Mouse (Mus musculus): Measurements from ENCODE around the gene Ak3. TPM values are rescaled to one million over a fixed set of nuclear protein-coding genes. Genes with fewer than 3 reads are reported as not detected.
A peak's percentile ranks its signal among the peaks of the same experiment; 100 is the strongest.

Ak3 gene
- total RNA-seq (2021): 10 to 100 TPM; 43.5 to 46.5 TPM

DNA sequence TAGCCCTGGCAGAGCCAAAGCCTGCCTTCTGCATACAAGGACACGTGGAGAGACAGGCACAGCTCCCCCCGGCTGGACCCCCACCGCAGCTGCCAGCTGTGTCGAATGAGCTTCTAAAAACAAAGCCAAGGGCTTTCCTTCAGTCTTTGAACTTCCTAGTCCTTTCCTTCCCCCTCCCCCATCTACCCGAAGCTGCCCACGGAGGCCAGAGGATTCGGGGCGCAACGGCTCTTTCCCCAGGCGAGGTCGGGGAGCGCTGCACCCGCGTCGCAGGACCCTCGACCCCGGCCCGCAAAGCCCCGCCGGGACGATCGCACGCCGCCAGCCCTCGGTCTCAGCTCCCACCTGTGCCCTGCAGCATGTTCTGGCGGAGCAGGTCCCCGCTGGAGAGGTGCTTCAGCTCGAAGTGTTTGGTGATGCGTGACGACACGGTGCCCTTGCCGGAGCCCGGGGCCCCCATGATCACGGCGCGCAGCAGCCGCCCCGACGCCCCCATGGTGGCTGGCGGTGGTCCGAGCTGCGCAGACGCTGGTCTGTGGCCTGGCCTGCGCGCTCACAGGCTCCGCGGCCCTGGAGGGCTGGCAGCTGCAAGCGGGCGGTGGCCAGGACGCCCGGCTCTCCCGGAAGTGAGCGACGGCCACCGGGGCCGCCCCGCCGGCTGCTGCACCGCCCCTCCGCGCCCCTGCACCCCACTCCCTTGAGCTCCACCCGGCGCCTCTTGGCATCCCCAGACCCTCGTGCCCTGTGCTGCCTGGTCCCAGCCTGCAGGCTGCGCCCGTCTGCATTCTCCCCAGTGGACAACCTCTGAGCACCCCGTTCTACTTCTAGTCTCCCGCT, at the start of gene Ak3:
TSS of gene Ak3 (minus strand) at position 628 of the 837 bp plus-strand sequence.
- intact Hi-C loops (cut with DNase I): loop anchor here (10.0 kb wide), 1 partner anchor 253 kb away; no protein-coding TSS in a partner anchor
- peak; percentile 66 to 90 for DNase-seq (ENCODE audit: extremely low spot score in 1 of 2, low spot score in 2 of 2)

DNA sequence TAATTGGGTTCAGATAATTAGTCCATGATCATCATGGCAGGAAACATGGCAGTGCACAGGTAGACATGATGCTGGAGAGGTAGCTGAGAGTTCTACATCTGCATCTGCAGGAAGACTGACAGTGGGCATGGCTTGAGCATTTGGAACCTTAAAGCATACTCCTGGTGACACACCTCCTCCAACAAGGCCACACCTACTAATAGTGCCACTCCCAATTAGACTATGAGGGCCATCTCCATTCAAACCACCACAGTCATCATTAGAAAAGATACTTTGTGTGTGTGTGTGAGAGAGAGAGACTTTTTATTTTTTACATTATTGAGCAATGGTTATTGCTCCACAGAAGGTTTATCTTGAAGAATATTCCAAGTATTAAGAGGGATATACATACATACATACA, 44.4 kb upstream of the Ak3 start:
- intact Hi-C loops (cut with DNase I): no loop called here

DNA sequence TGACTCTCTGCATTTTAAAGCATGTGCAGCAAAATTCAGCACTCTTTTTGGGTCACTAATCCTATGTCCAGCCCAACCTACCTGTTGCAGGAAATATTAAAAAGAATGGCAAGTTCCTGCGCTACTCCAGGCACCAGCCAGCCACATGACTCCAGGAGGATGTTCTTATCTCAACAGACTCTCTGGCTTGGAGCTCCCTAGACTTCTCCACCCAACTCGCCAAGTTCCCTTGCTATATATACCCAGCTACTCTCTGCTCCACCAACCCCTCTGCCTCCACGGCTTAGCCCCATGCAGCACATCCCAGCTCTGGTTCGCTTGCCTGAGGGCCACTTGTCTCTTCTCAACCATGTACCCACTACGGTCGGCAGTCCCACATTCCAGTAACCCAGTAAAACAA, 40.9 kb upstream of the Ak3 start:
- intact Hi-C loops (cut with DNase I): no loop called here
- no peak for DNase-seq (ENCODE audit: extremely low spot score in 1 of 2, low spot score in 2 of 2)

More for the DNA sequence above, 44.4 kb upstream of the Ak3 start:
- no peak for DNase-seq (ENCODE audit: extremely low spot score in 1 of 2, low spot score in 2 of 2)

DNA sequence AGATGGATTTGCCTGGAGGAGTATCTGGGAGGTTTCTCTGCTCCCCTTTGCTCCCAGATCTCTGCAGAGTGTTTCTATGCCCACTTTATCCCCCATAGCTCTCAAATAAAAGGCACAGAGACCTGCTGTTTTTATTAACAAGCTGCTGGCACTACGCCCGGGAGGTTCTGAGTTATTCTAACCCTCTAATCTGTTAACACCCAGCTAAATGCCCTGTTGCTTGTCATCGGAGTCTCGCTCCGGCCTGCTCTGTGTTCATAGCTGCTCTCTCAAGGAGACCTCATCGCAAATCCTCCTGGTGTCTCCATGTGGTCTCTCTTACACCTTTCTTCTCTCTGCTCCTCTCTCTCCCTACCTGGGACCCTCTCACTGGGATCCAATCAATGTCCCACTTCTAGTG, 27.0 kb upstream of the Ak3 start:
- peak in 1 of 2 experiments; percentile 42 for DNase-seq (ENCODE audit: extremely low spot score in 1 of 2, low spot score in 2 of 2)
- intact Hi-C loops (cut with DNase I): no loop called here

DNA sequence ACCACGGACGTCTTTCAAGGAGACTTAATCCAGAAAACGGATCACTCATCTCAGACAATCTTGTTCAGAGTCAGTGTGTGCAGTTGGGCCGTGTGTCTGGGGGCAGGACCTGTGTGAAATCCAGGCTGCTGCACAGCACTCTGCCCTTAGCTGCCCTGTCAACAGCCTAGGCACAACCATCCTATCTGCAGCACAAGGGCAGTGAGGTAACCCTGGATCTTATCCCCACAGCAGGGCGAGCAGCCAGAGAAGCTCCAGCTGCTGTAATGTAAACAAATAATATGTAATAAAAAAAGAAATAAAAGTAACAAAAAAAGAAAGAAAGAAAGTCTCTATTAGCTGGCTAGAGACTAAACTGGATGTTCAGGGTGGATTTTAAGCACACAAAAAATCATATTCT, 21.4 kb upstream of the Ak3 start:
- DNase-seq (ENCODE audit: extremely low spot score in 1 of 2, low spot score in 2 of 2): no peak
- intact Hi-C loops (cut with DNase I): loop anchor here (10.0 kb wide), 1 partner anchor 186 kb away; the partner anchor contains the start of gene Jak2

DNA sequence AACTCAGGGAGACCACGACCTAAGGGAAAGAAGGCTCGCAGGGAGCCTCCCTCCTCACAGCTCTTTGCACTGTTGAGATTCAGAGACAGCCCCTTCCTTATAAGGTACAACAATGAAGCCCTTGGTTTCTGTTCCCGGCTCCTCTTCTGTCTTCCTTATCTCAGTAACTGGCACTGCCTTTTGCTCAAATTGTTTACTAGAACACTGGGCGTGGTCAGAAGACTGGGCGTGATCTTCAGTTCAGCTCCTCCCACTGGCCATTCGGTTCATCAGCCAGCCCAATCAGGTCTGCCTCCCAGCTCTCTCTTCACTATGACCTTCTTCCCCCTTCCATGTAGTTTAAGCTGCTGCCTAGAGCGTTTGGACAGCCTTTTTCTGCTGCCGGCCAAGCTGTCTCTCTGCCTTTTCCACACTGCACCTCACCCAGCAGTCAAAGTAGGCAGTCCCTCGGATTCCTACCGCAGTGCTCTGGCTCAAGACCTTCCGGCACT, 19.3 kb upstream of the Ak3 start:
- DNase-seq (ENCODE audit: extremely low spot score in 1 of 2, low spot score in 2 of 2): peak in 1 of 2 experiments; percentile 58
- intact Hi-C loops (cut with DNase I): loop anchor here (10.0 kb wide), 1 partner anchor 188 kb away; the partner anchor contains the start of gene Jak2

DNA sequence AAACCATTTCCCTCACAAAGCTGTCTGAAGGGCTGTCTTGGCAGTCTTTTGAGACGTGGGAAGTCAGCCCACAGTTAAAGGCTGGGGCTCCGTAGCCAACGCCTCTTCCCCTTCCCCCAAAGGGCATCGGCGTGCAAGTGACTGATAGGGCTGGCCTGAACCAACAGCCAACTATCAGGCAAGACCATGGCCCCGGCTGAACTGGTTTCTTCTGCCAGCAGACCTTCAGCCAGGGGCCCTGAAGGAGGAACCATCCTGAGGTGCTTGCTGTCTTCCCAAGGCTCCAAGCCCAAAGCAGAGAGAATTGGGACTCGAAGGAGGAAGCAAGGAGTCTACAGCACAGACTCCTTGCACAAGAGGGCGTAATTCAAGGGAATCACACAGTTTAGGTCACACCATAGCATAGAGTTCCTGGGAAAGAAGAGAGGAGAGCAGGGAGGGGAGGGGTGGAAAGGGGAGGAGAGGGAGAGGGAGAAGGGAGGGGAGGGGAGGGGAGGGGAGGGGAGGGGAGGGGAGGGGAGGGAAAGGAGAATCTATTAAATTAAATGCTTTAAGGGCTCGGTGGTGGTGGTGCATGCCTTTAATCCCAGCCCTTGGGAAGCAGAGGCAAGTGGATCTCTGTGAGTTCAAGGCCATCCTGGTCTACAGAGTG, 16.8 kb upstream of the Ak3 start:
- intact Hi-C loops (cut with DNase I): loop anchor here (2.0 to 10.0 kb wide), 3 partner anchors 190 to 438 kb away; partner anchors contain the start of gene Jak2

DNA sequence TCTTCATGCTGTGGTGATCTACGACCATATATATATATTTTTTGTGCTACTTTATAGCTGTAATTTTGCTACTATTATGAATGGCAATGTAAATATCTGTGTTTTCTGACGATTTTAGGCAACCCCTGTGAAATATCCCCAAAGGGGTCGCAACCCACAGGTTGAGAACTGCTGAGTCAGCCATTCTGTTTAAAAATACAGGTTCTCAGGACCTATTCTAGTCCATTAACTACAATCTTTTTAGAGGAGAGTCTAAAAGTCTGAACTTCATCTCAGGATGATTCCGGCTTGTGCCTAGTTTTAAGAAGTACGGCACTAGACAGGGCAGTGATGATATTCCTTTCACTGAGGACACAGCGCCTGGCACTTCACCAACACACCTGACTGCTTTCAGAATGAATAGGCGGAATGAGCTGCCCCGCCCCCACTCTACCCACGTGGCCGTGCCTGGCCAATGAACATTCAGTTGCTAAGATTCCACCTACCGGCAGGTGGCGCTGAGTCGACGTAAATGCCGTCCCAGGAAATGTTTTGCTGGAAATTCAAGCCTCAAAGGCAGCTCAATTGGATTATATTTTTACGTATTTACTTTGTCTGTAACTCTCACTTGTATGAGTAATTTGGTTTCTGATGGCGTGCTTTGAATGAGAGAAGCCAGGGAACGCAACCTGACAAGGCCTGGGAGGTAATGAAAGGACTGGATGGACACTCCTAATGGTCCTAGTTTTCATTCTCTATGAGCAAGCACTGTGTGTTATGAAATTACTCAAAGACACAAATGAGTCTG, 16.0 kb upstream of the Ak3 start:
- intact Hi-C loops (cut with DNase I): loop anchor here (2.0 to 10.0 kb wide), 3 partner anchors 191 to 439 kb away; partner anchors contain the start of gene Jak2
- DNase-seq (ENCODE audit: extremely low spot score in 1 of 2, low spot score in 2 of 2): peak; percentile 87 to 93

More for the DNA sequence above, 16.8 kb upstream of the Ak3 start:
- no peak for DNase-seq (ENCODE audit: extremely low spot score in 1 of 2, low spot score in 2 of 2)

DNA sequence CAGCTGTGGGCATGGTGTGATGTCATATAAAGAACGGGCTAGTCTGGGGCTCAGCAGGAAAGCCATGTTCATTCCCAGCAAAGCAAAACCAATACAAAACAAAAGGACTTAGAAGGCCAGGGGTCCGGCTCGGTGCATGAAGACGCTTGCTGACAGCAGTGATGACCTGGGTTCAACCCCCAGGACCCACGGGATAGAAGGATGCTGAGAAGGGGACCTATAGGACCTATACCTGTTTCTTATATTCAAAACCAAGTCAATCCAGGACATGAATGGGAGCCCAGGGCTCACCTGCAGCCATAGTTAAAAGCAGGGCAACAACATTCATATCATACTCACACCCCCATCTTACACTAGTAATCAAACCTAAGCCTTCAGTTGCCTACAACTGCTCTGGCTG, 15.2 kb upstream of the Ak3 start:
- intact Hi-C loops (cut with DNase I): loop anchor here (5.0 to 10.0 kb wide), 2 partner anchors 192 to 439 kb away; partner anchors contain the start of gene Jak2
- DNase-seq (ENCODE audit: extremely low spot score in 1 of 2, low spot score in 2 of 2): no peak

DNA sequence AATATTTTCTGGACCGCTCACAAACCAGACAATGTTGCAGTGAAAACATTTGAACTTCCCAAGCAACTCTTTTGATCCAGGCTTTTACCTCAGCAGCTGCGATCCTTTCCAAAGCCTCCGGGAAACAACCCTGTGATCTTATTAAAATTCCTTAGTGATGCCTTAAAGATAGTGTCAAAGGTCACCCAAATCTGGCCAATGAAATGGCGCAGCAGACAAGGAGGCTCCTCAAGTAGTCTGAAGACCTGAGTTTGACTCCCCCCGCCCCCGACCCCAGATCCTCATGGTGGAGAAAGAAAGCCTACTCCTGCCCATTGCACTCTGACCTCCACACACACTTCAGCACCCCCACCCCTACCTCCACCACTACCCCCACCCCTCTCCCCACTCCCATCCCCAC, 12.5 kb upstream of the Ak3 start:
- intact Hi-C loops (cut with DNase I): loop anchor here (5.0 to 10.0 kb wide), 2 partner anchors 195 to 442 kb away; partner anchors contain the start of gene Jak2
- no peak for DNase-seq (ENCODE audit: extremely low spot score in 1 of 2, low spot score in 2 of 2)

DNA sequence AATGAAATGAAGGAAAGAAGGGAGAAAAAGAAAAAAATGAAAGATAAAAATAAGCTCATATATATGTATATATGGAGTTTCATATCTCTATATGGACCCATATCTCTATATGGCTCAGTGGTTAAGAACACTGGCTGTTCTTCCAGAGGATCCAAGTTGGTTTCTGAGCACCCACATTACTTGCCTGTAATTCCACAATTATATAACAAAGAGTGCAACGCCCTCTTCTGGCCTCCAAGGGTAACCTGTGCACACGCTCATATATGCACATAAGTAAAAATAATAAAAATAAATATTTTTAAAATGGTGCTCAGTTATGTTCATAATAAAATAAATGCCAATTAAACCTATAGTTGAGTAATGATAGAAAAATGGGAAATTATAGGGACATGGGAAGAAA, 11.9 kb upstream of the Ak3 start:
- intact Hi-C loops (cut with DNase I): loop anchor here (5.0 to 10.0 kb wide), 2 partner anchors 195 to 443 kb away; partner anchors contain the start of gene Jak2
- no peak for DNase-seq (ENCODE audit: extremely low spot score in 1 of 2, low spot score in 2 of 2)

DNA sequence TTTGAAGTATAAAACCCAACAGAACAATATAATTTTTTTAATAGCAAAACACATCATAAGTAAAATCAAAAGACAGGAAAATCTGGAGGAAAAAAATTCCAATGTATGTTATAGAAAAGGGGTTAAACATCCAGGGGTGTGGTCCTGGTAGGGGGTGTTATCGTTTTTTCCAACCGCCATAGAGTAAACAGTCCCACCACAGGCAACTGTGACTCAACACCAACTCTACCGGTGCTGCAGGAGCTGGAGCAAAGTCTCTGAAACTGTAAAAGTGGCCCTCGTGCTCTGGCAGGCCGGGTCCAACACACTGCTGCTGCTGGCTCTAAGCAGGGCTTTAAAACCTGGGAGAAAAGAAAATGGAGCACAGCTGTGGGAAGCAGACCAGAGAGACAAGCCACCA, 11.0 kb upstream of the Ak3 start:
- intact Hi-C loops (cut with DNase I): no loop called here
- no peak for DNase-seq (ENCODE audit: extremely low spot score in 1 of 2, low spot score in 2 of 2)

DNA sequence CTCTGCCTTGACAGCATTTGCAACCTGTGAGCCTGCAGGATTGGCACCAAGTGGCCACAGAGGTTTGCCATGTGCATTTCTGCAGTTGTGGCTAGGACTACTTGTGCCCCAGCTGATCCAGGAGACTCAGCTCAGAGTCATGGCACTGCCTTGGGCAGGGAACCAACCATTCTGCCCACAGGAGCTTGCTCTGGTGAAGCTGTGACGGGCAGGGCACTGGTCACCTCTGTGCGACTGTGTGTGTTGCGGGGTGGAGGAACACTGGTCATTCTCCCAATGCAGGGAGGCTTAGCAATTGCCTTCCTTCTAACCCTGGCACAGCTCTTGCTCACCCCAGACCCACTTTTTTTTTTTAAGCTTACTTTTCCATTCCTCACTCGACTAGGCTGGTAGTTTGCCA, 7.7 kb upstream of the Ak3 start:
- no peak for DNase-seq (ENCODE audit: extremely low spot score in 1 of 2, low spot score in 2 of 2)
- intact Hi-C loops (cut with DNase I): no loop called here

DNA sequence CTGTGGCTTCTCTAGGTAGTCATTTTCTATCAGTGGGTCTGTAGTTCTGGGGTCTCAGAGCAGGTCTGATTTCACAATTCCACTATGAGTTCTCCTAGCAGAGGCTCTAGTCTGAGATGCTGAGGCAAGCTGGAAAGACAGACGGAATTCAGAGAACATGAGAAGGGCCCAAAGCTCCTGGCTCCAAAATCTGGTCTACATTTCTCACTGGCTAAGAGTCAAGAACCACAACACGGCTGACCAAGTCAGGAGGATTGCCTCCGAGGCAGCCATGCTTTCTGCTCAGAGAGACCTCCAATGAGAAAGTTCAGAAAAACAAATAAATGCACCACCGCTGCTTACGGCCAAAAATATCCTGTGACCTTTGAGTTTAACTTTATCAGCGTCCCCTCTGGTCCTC, 6.8 kb upstream of the Ak3 start:
- no peak for DNase-seq (ENCODE audit: extremely low spot score in 1 of 2, low spot score in 2 of 2)
- intact Hi-C loops (cut with DNase I): no loop called here

DNA sequence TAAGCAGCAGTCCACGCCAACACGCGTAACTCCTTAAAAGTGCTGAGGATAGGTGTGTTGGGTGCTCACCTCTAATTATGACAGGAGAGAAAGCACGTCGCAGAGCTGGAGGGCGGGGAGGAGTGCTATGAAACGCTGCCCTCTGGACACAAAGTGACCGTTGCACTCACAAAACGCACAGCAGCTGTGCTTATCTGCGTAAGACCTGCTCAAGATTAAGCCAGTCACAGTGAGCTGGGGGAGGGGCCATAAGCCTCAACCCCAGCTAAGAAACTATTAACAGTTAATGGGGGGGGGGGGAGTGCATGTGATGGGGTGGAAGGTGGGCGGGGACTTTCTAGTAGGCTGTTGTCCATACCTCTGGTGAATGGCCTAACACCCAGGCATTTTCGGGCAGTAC, 5.0 kb upstream of the Ak3 start:
- intact Hi-C loops (cut with DNase I): no loop called here

DNA sequence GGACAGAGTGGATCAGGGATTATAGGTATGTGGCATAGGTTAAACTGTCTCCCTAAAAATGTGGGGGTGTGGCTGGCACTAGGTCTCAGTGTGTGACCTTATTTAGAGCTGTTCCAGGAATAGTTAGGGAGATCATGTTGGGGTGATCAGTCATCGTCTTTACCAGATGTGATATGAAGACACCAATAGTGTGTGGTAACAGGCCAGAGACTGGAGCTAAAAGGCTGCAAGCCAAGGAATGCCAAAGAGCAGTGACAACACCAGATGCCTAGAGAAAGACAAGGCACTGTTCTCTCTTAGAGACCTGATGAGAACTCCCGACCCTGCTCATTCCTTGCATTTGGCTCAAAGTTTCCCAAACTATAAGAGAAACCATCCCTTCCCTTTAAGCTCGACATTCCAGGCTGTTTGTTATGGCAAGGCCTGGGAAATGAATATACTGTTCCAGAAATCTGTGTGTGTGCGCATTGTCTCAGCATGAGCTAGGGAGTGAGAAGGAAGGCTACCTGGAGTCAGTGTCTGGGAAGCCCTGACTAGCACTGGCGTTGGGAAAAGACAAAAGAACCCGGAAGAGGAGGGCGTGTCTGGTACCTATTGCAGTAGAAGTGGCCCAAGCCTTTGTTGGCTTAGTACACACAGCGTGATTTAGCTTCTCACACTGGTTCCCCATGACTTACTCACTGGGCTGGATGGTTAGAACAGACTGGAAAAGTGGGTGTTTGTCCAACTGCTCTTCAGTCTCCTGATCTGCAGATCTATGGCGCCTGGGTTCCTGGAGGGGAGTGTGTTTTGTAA, 2.6 kb upstream of the Ak3 start:
- intact Hi-C loops (cut with DNase I): no loop called here
- DNase-seq (ENCODE audit: extremely low spot score in 1 of 2, low spot score in 2 of 2): no peak

More for the DNA sequence above, 5.0 kb upstream of the Ak3 start:
- no peak for DNase-seq (ENCODE audit: extremely low spot score in 1 of 2, low spot score in 2 of 2)

DNA sequence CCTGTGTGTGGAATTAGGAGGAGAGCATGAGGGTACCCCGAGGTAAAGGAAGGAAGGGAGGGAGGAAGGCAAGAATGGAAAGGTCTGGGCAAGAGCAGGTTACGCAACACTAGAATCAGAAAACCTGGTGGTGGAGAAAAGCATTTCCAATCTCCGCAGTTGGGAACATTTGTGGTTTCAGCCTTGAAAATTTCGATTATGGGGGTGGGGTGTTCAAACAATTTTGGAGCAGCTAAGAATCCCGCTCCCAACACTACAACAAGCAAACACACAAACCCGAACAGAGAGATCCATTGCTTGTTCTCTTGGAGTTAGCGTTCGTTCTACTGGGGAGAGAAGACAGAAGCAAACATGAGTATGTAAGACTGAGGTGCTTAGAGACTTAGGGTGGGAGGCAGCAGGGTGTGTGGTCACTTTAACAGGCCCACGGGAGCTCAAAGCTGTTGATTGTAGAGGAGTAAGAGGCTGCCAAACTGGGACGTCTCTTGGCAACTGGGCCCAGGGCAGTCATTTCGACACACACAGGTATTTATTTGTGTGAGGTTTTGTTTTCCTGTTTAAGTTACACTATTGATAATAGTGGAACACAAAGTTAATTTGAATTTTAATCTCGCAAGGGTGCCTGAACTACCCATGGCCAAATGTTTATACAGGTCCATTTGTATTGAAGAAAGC, 1.8 kb upstream of the Ak3 start:
- intact Hi-C loops (cut with DNase I): loop anchor here (10.0 kb wide), 1 partner anchor 255 kb away; no protein-coding TSS in a partner anchor
- DNase-seq (ENCODE audit: extremely low spot score in 1 of 2, low spot score in 2 of 2): no peak

All from left cerebral cortex, postnatal 10 days (tissue).